Mouse (Mus musculus): ENCODE measurements at regions not wholly inside any gene's neighbourhood (a gene's known extent, or its start where the extent isn't known, plus 50 kb on each side); places are given as distances from the start of the nearest gene placed in this dataset.

DNA sequence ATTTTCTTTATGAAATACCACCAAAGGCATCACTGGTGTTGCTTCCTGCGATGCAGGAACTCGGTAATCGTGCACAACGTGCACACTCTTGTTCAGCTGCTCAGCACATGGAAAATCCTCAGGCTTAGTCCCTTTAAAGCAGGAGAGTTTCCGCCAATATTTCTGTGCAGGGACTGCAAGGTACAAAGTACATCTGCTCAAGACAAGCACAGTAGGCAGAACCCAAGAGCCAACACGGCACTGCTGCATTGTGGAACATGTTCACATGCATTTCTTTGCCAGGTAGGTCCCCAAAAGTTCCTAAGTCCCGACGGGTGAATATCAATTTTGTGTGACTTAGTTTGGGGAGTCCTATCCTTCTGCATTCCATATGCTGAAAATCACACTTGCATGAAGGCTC, 808.0 kb upstream of the Pou3f3 start:
- CTCF ChIA-PET: no interaction called here
- in situ Hi-C loops (cut with MboI; ENCODE audit: low pct_unique_long_range_greater_than_20kb): no loop called here
- no peak for DNase-seq (ENCODE audit: low read depth, low spot score)

DNA sequence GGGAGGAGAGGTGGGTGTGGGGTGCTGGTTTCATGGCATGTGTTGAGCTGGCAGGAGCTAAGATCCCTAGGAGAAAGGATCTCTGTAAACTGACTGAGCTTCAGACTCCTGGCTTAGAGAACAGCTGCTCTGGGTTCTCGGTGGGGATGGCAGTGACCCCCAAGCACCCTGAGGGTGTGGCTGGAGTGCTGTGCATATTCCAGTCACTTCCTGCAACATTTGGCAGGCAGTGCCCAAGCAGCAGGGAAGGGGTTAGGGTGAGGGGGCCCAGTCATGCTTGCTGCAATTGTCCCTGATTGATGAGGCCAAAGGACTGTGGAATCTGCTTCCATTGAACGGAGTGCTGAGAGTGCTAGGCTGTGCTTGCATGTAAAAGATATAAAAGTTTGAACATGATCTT, 807.4 kb upstream of the Pou3f3 start:
- ATAC-seq: no peak
- no peak for DNase-seq (ENCODE audit: low read depth, low spot score)
- in situ Hi-C loops (cut with MboI; ENCODE audit: low pct_unique_long_range_greater_than_20kb): no loop called here
- TF ChIP-seq CTCF (IDR thresholded peaks at IDR 0.05): no peak
- ChIA-PET CTCF (no interaction called here), POLR2A (interaction anchor here (0.6 kb wide), 1 partner anchor 612 kb away, joined by 3 read pairs; no protein-coding TSS in a partner anchor)
- H3K27me3 ChIP-seq: no peaks in the 10 kb centered on the region

More for the DNA sequence above, 808.0 kb upstream of the Pou3f3 start:
- no peak for TF ChIP-seq CTCF (IDR thresholded peaks at IDR 0.05)
- no peaks in the 10 kb centered on the region for H3K27me3 ChIP-seq
- POLR2A ChIA-PET: no interaction called here
- no peak for ATAC-seq

DNA sequence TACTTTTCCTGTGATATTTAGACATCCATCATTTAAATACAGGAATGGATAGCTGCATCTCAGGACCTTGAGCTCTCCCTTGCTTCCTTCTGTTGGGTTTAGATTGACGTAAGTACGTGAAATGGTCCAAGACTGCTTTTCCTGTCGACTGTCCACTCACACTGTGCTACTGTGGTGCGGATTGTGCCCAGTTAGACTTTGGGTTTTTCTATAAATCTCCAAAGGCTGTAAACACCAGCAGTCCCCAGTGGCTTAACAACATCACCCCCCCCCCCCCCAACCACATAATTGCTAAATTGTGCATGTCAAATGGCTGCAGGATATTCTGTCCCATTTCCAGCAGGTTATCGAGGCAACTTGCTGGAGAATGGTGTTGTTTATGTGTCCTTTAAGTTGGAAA, 806.6 kb upstream of the Pou3f3 start:
- in situ Hi-C loops (cut with MboI; ENCODE audit: low pct_unique_long_range_greater_than_20kb): no loop called here

DNA sequence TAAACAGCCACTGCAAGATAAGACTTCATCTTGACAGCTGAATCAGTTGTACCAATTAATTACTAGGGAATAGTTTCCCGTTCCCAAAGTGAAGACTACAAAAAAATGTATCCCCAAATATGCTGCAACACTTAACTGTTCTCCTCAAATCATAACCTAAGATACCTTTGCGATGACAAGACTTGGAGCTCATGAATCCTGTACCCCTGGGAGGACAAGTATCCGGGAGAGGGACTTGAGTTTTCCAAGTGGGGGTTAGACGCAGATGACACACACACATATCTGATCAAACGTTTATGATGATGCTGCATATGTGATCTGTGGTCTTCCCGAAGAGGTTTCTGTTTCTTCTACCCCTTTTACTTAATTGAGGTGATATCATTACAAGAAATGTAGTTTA, 805.6 kb upstream of the Pou3f3 start:
- in situ Hi-C loops (cut with MboI; ENCODE audit: low pct_unique_long_range_greater_than_20kb): no loop called here
- no peak for TF ChIP-seq CTCF (IDR thresholded peaks at IDR 0.05)
- ATAC-seq (no peak), DNase-seq (ENCODE audit: low read depth, low spot score) (no peak)
- peaks cover 3% of the 10 kb centered on the region for H3K27me3 ChIP-seq
- ChIA-PET POLR2A (no interaction called here), CTCF (no interaction called here)

More for the DNA sequence above, 806.6 kb upstream of the Pou3f3 start:
- ChIA-PET CTCF (no interaction called here), POLR2A (interaction anchor here (0.6 kb wide), 1 partner anchor 613 kb away, joined by 3 read pairs; no protein-coding TSS in a partner anchor)
- H3K27me3 ChIP-seq: no peaks in the 10 kb centered on the region
- no peak for ATAC-seq
- no peak for DNase-seq (ENCODE audit: low read depth, low spot score)
- no peak for TF ChIP-seq CTCF (IDR thresholded peaks at IDR 0.05)

DNA sequence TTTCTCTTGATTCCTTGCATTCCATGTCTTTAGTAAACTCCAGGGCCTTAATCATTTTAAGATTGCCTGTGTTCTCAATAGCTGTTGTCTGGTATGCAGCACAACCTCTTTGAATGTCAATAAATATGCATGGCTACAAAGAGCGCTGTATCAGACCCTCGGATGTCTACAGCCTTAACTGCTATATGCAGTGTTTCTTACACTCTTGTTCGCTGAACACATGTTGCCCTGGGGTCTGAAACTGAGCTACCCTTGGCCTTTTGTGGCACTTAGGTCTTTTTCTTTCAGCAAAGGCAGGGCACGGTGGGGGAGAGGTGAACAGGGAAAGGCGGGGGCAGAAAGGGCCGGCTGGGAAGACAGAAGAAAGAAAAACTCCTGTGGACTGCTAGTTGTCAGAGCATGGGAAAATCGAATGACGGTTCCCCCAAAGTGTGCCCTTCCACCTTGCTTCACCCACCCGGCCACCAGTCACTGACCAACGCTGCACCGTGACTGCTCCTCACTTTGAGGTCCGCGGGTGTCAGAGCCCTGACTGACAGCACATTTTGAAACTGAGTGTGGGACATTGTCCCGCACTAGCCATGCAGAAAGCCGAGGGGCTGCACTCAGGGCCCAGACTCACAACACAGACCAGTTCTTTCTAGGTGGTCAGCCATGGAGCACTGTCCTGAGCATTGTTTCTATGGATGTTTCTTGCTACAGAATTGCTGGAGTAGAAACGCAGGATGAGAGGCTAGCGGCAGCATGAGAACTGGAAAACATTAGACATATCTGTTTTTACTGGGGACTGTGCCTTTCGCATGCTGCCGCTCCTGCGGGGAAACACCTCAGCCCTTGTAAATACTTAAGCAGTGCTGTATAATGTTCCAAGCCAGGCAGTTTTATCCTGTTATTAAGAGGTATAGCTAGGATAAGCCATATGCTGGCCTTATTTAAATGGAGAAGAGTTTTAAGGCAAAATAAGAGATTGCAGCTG, 804.6 kb upstream of the Pou3f3 start:
- DNase-seq (ENCODE audit: low read depth, low spot score): no peak
- ChIA-PET POLR2A (no interaction called here), CTCF (no interaction called here)
- H3K27me3 ChIP-seq: peaks cover 3% of the 10 kb centered on the region
- no peak for TF ChIP-seq CTCF (IDR thresholded peaks at IDR 0.05)
- in situ Hi-C loops (cut with MboI; ENCODE audit: low pct_unique_long_range_greater_than_20kb): no loop called here
- ATAC-seq: no peak

DNA sequence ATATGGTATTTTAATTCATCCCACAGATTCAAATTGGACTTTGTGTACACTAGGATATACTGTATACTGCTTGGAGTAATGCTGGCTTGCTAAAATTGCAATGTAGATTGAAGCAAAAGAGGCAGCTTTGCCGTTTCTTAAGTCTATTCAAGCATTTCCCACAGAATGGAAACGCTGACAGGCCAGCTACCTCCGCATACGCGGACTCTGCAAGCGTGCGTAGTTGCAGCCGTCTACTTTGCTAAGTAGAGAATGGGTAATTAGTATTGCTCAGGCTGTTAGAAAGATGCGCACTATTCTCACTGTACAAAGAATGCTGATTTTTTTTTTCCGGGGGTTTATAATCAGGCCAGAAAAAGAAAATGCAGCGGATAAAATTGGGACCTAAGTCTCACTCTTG, 803.8 kb upstream of the Pou3f3 start:
- ATAC-seq: no peak
- CTCF ChIA-PET: no interaction called here
- in situ Hi-C loops (cut with MboI; ENCODE audit: low pct_unique_long_range_greater_than_20kb): no loop called here
- no peak for TF ChIP-seq CTCF (IDR thresholded peaks at IDR 0.05)
- H3K27me3 ChIP-seq: peaks cover 3% of the 10 kb centered on the region
- POLR2A ChIA-PET: no interaction called here
- no peak for DNase-seq (ENCODE audit: low read depth, low spot score)

DNA sequence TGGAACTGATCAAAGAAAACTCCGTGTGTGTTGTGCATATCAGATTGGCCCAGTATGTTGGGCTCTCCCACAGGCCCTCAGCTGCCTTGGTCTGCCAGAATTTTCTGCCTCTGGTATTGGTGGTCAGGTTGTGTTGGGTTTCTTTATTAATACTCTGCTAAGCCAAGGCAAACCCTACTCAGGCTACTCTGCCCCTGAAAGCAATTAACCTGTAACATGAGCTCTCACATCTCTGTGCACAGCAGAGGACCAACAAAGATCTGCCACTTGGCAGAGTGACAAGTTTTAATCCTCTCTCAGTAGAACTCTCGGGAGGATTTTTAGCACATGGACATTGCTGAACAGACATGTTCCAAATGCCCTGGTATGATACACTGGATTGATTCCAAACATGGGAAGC, 803.2 kb upstream of the Pou3f3 start:
- CTCF ChIA-PET: no interaction called here
- ATAC-seq: no peak
- no peak for TF ChIP-seq CTCF (IDR thresholded peaks at IDR 0.05)
- H3K27me3 ChIP-seq: peaks cover 3% of the 10 kb centered on the region
- DNase-seq (ENCODE audit: low read depth, low spot score): no peak
- POLR2A ChIA-PET: no interaction called here
- in situ Hi-C loops (cut with MboI; ENCODE audit: low pct_unique_long_range_greater_than_20kb): no loop called here

DNA sequence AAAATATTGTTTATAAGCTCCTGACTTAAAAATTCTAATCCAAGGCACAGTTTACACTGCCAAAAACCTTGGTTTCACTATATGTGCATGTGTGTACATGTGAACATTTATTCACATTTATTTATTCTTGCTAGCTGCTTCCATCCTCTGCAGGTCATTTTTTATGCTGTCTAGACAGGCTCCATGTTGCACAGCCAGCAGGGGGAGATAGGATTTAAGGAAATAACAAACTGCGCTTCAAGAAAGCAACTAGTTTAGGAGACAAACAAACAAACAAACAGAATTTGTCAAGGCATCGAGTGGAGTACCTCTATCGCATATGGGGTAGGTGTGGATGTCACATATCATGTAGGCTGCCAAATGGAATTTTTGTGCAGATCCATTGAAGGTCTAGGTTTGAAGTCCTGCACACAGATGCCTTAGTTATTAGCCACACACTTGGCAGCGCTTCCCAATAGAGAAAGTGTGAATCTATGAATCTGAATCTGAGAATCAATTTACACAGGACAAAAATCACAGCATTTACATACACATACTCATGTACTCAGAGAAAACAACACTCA, 797.7 kb upstream of the Pou3f3 start:
- DNase-seq (ENCODE audit: low read depth, low spot score): no peak
- POLR2A ChIA-PET: no interaction called here
- in situ Hi-C loops (cut with MboI; ENCODE audit: low pct_unique_long_range_greater_than_20kb): no loop called here
- H3K27me3 ChIP-seq: peaks cover 3% of the 10 kb centered on the region
- no peak for ATAC-seq
- CTCF ChIA-PET: interaction anchor here (0.6 to 2.3 kb wide), 4 partner anchors 9 to 796 kb away, joined by 3 to 5 read pairs (median 3); no protein-coding TSS in a partner anchor
- peak; percentile 60 for TF ChIP-seq CTCF (IDR thresholded peaks at IDR 0.05)

DNA sequence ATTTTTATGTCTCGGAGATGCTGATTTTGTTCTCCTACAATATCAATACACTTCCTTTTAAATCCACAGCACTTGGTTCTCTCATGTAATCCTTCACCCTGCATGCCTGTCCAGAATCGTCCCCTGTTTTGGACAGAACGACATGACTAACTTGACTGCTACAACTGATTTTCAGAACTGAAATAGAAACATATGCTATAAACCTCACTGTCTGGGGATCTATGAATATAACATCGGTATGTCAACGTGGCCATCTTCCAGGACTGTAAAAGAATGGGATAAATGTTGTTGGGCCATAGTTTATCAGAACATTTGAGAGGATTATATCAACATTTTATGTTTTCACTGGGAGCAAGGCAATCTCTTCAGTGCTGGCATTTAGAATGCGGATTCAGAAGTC, 795.2 kb upstream of the Pou3f3 start:
- in situ Hi-C loops (cut with MboI; ENCODE audit: low pct_unique_long_range_greater_than_20kb): no loop called here
- ChIA-PET CTCF (no interaction called here), POLR2A (no interaction called here)
- no peak for ATAC-seq
- no peaks in the 10 kb centered on the region for H3K27me3 ChIP-seq
- DNase-seq (ENCODE audit: low read depth, low spot score): no peak
- TF ChIP-seq CTCF (IDR thresholded peaks at IDR 0.05): no peak

DNA sequence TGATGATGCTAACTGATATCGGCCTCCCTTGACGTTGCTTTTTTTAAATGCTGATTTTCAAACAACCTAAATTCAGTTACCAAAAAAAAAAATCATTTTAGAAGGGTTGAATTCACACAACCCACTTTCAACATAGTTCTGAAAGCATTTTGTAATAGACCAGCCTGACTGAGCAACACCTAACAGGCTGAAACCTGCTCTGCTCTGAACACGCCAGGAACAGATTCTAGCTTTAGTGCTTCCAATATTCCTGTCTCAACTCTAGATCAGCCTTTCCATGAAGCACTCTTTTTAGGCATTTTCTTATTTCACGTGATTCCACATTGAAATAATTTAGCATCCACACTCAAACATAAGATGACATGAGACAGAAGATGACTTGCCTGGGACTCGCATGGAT, 789.6 kb upstream of the Pou3f3 start:
- DNase-seq (ENCODE audit: low read depth, low spot score): no peak
- no peak for TF ChIP-seq CTCF (IDR thresholded peaks at IDR 0.05)
- no peak for ATAC-seq
- CTCF ChIA-PET: interaction anchor here (1.7 kb wide), 1 partner anchor 8 kb away, joined by 5 read pairs; no protein-coding TSS in a partner anchor
- in situ Hi-C loops (cut with MboI; ENCODE audit: low pct_unique_long_range_greater_than_20kb): no loop called here
- peaks cover 9% of the 10 kb centered on the region for H3K27me3 ChIP-seq
- POLR2A ChIA-PET: no interaction called here

DNA sequence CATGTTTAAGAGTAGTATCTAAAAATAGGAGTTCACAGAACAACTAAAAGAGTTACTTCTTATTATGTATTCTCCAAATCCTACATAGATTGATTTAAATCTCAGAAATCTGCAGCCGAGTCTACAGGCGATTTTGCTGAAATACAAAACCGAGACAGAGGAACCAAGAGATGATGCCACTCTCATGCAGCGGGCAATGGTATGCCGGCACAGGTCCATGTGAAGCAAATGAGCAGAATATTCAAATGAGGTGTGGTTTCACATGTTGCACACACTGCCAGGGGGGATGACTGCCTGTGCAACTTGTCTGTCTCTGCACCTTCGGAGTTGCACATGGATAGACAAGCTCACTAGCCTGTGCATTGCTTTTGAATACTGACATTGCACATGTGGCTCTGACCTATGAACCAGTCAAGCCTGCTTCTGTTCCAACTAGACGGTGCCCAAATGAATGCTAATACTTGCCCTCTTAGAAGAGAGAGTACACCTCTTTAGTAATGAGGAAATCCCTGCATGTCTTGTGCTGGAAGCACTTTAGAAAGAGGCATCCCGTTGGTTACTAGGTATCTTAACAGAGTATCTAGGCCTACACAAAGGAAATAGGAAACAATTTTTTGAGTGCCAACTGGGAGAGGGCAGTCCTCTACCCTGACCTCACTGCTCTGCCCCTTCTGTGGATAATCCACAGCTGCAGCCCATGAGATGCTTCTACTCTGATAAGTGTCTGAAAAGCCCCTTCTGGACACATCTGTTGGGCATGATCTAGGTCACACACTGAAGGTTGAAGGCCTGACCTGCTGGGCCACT, 787.4 kb upstream of the Pou3f3 start:
- TF ChIP-seq CTCF (IDR thresholded peaks at IDR 0.05): no peak
- peaks cover 9% of the 10 kb centered on the region for H3K27me3 ChIP-seq
- no peak for DNase-seq (ENCODE audit: low read depth, low spot score)
- ChIA-PET POLR2A (no interaction called here), CTCF (no interaction called here)
- no peak for ATAC-seq
- in situ Hi-C loops (cut with MboI; ENCODE audit: low pct_unique_long_range_greater_than_20kb): no loop called here

All from Patski (cell line).